Mouse (Mus musculus) urinary bladder, postnatal 10 days (tissue): Measurements from ENCODE around the gene Dmrt3.

ENCODE experiments used
- DNase-seq: peaks from one replicate; pipeline ENCODE4 v3.0.0; 2022; ENCODE audit warnings: low spot score

Dmrt3 gene

GRCm38 (mm10) chr19:25622291-25623251, 12.5 kb downstream of the Dmrt3 start:
- no peak for DNase-seq

- no peak for DNase-seq
Observed at GRCm38 (mm10) chr19:25628490-25628889, 18.4 kb downstream of the Dmrt3 start.

- DNase-seq, result no peak
Observed at GRCm38 (mm10) chr19:25635119-25635518, 25.0 kb downstream of the Dmrt3 start.

GRCm38 (mm10) chr19:25635622-25636244, 25.6 kb downstream of the Dmrt3 start:
- no peak for DNase-seq

DNA sequence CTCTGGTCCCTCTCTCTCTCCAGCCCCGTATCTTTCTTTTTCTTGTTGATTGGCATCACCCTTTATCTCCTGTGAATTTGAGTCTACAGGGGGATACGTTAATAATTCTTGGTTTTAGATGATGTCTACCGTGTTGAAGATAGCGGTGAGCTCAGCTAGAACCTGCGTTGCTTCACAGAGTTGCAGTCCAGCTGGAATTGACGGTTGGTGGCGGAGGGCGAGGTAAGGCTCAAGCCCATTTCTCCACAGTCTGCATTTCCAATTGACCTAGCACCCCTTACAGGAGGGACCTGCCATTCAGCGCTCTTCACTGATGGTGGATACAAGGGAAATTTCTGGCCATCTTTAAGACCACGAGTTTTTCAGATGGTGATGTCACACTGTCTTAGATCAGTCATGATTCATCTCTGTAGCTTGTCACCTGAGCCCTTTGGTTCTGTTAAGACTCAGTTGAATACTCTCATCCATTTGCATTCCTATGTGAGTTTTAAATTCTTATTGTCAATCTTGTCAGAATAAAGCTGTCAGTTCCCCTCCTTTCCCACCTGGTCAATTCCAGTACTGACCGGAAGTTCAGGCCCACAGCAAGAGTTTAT, 28.8 kb downstream of the Dmrt3 start:
- no peak for DNase-seq

DNA sequence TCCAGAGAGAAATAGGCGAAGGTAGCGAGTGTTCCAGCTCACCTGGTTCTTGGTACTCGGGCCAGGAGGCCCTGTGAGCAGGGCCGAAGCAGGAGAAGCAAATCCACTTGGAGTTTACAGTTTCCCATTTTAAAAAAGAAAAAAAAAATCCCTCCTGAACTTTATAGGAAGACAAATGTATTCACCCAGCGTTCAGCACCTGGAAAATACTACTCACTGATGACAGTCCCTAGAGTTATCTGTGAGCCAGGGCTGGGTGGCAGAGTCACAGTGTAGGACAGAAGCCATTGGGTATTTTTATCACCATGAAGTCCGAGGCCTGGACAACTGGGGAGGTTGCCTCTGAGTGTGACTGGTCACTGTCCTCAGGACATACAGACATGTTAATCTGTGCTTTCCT, 31.7 kb downstream of the Dmrt3 start:
- no peak for DNase-seq

- no peak for DNase-seq
Observed at GRCm38 (mm10) chr19:25647136-25647535, 37.0 kb downstream of the Dmrt3 start.

DNA sequence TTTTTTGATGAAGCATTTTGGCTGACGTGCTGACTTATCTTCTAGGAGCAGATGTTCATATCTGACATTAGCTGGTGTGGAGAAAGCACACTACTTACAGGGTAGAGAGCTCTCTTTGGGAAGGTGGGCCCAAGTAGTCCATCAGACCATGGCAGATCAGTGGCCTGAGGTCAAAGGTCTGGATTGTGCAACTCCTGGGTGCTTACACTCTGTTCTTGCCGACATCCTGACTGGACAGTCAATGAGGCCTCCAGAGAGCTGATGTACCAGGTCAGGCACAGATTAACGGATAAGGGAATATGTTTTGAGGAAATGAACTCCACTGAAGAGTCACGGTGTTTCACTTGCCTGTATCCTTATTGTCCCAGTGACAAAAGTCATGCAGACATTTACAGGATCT, 38.6 kb downstream of the Dmrt3 start:
- no peak for DNase-seq

GRCm38 (mm10) chr19:25650474-25650873, 40.4 kb downstream of the Dmrt3 start:
- DNase-seq, result no peak

DNA sequence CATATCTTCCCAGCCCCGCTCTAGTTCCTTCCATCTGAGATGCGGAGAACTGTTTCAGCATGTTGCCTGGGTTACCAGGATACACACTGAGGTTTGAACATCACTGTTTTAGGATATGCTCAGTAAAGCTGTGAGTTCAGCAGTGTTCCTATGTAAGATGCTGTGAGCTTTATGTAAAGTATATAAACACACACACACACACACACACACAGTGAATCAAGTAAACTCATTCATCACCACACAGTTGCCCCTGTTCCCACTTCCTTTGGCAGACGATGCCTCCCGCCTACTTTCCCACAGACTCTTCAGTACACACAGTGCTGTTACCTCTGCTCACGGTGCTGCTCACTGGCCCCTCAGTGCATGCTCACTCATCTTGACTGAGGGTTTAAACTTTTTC, 42.5 kb downstream of the Dmrt3 start:
- DNase-seq, result no peak

GRCm38 (mm10) chr19:25654034-25654749, 44.1 kb downstream of the Dmrt3 start:
- no peak for DNase-seq

DNA sequence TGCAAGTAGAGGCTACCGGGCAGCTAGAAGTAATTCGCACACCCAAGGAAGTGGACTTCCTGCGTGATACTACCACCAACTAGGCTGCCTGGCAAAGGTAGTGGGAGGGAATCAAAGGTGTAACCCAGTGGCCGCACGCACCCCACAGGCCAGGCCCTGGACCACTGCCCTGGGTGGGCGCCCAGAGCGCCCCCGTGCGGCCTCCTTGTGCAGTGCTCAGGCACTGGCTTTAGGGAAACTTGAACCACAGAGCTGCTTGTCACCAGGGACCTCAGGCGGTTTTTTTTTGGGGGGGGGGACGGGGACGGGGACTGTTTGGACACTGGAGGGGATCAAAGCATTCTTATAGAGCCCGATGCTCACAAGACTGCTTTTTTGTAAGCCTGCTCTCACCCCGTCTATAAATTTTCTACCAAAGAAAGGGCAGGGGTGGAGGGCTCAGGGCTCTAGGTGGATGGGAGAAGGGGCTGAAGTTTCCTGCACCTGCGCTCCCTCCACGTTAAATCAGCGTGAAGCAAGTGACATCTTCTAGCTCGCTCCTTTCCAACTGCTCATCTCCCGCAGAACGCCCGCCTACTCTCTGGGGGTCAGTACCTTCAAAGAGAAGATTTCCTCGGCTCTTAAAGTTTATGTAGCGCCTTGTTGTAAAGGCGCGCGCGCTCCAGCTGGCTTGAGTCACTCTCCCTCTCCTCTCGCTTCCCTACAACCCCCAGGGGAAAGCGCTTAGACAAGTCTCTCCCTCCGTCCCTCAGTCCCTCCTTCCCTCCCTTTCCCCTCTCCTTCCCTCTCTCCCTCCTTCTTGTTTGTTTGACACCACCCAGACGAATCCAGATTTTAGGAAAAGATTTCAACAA, 55.6 kb downstream of the Dmrt3 start:
- no peak for DNase-seq

DNA sequence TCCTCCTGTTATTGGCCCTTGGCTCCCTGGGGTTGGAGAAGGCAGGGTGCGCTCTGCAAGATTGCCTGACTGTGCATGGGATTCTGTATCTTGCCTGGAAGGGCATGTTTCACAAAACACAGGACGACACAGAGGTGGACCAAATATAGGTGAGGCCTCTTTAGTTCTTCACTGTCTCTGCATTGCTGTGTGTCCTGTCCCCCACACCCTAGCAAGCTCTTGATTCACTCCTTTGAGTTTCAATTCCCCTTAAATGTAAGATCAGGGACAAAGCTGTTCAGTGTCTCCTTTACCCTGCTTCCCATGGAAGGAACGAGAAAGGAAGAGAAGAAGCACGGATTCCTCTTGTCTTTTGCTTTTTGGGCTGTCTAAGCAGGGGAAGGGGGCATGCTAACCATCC, 57.7 kb downstream of the Dmrt3 start:
- DNase-seq, result no peak

DNA sequence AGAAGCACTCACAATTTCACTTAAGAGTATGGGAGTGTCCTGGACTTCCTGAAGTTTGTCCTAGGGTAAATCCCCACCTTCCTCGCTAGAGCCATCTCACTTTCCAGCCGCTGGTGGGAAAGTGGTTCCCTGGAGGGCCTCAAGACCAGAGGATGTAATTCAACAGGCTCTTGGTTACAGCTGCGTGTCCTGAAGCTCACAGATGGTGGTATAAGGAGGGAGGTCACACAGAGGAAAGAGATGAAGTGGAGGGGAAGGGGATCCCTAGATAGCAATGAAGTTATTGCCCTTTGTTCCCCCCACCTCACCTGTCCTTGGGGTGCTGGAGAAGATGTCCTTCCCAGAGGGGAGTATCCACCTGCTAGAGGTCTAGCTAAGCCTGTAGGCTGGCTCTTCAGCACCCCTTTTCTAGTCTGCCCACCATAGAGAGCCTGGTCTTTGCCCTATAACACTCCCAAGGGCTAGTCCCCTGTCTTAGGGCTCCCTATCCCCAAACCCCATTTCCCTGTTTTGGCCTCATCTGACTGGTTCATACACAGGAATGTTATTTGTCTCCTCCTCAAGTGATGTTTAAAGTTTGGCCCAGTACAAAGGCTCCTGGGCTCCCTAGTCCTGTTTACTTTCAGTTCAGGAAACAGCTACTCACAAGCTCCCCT, 59.6 kb downstream of the Dmrt3 start:
- no peak for DNase-seq

DNA sequence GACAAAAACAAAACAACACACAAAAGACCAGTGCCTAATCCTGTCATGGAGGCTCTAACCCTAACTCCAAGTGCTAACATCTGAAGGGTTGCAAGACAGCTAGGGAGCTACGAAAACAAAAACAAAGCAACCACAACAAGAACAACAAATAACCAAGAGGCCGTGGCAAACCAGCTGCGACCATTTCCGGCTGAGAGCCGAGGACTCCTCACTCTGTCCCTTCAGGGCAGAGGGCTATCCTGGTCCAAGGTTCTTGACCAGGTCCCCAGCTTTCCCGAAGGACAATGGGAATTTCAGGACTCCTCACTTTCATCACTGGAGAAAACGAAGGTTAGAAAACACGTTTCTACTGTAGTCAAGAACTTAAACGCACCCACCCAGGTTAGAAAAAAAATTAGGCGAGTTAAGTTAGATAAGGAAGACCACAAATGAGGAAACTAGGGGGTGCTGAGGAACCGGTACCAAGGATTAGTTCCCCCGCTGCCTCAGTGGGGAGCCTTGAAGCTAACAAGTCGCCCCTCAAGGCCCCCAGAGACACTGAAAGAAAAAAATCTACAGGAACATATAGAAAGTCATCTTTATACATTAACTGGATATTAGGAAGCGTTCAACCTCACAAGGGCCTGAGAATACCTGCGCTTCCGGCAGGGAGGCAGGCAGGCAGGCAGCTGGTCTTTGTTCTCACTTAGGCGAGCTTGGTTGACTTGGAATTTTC, 60.6 kb downstream of the Dmrt3 start:
- no peak for DNase-seq

- no peak for DNase-seq
Observed at GRCm38 (mm10) chr19:25671681-25672080, 61.6 kb downstream of the Dmrt3 start.

- no peak for DNase-seq
Observed at GRCm38 (mm10) chr19:25672101-25672950, 62.2 kb downstream of the Dmrt3 start, which contains the start of gene Dmrt2. Dmrt2 (plus strand) TSS chr19:25672411.
